Mouse (Mus musculus) kidney, adult 18-20 months (tissue): ENCODE results near the gene Apod.
A peak's percentile ranks its signal among the peaks of the same experiment; 100 is the strongest.
"Not testable (repeated sequence)": the region's sequence is repeated elsewhere in the genome, so short reads cannot be mapped to it uniquely, and the experiment has no call there.

ENCODE experiments used
- DNase-seq: peaks from one replicate; pipeline ENCODE4 v3.0.0; 2021

Gene Apod

GRCm38 (mm10) chr16:31314497-31315233, at the start of gene Apod:
Gene Apod (minus strand): TSS chr16:31314808.
- DNase-seq: no peak

GRCm38 (mm10) chr16:31363685-31364436, 49.3 kb upstream of the Apod start:
- DNase-seq: no peak

GRCm38 (mm10) chr16:31359542-31359941, 44.9 kb upstream of the Apod start:
- DNase-seq: no peak

GRCm38 (mm10) chr16:31358991-31359390, 44.4 kb upstream of the Apod start:
- no peak for DNase-seq

GRCm38 (mm10) chr16:31358576-31358975, 44.0 kb upstream of the Apod start:
- DNase-seq: no peak

- DNase-seq: no peak
Measured at GRCm38 (mm10) chr16:31355882-31356281, 41.3 kb upstream of the Apod start.

- DNase-seq: peak; percentile 71
Measured at GRCm38 (mm10) chr16:31354341-31355329, 40.0 kb upstream of the Apod start.

GRCm38 (mm10) chr16:31352996-31353395, 38.4 kb upstream of the Apod start:
- DNase-seq: no peak

- DNase-seq: peak; percentile 66
Measured at GRCm38 (mm10) chr16:31347581-31347980, 33.0 kb upstream of the Apod start.

- no peak for DNase-seq
Measured at GRCm38 (mm10) chr16:31342966-31343365, 28.4 kb upstream of the Apod start.

GRCm38 (mm10) chr16:31342556-31342955, 27.9 kb upstream of the Apod start:
- no peak for DNase-seq

GRCm38 (mm10) chr16:31339332-31339731, 24.7 kb upstream of the Apod start:
- DNase-seq: no peak

- DNase-seq: no peak
Measured at GRCm38 (mm10) chr16:31337956-31338355, 23.3 kb upstream of the Apod start.

GRCm38 (mm10) chr16:31334796-31335195, 20.2 kb upstream of the Apod start:
- DNase-seq: no peak

GRCm38 (mm10) chr16:31332586-31332985, 18.0 kb upstream of the Apod start:
- DNase-seq: no peak

GRCm38 (mm10) chr16:31330970-31331369, 16.4 kb upstream of the Apod start:
- not testable (repeated sequence) for DNase-seq

- no peak for DNase-seq
Measured at GRCm38 (mm10) chr16:31329668-31330067, 15.1 kb upstream of the Apod start.

GRCm38 (mm10) chr16:31327891-31328290, 13.3 kb upstream of the Apod start:
- no peak for DNase-seq

- DNase-seq: no peak
Measured at GRCm38 (mm10) chr16:31327430-31327829, 12.8 kb upstream of the Apod start.

- peak; percentile 25 for DNase-seq
Measured at GRCm38 (mm10) chr16:31326679-31327078, 12.1 kb upstream of the Apod start.

GRCm38 (mm10) chr16:31325966-31326365, 11.4 kb upstream of the Apod start:
- no peak for DNase-seq

- DNase-seq: no peak
Measured at GRCm38 (mm10) chr16:31325120-31325519, 10.5 kb upstream of the Apod start.

GRCm38 (mm10) chr16:31321501-31321900, 6.9 kb upstream of the Apod start:
- DNase-seq: no peak
